Mouse (Mus musculus) heart, adult 10 weeks (tissue): ENCODE data around the gene Tgm1. TPM values are rescaled to one million over a fixed set of nuclear protein-coding genes. Genes with fewer than 3 reads are reported as not detected.

ENCODE experiments used
- polyA plus RNA-seq: library from polyadenylated mRNA; stranded (reverse); fragments of 350-450 nt; fragmentation: Illumina TruSeq; extraction: RNeasy Lipid Tissue Mini Kit (QIAGEN cat#74804); gene quantifications from one replicate; pipeline ENCODE4 v1.2.3, GENCODE M21; 2014; ENCODE audit warnings: low read depth, low replicate concordance

Tgm1 gene
- 0.21 TPM for polyA plus RNA-seq

GRCm38 (mm10) chr14:55713729-55714122 lies at the start of gene Tgm1:
Gene Tgm1 (minus strand): TSS chr14:55713926.

GRCm38 (mm10) chr14:55761163-55761562 lies 47.4 kb upstream of the Tgm1 start, which contains the start of gene Ltb4r2:
Gene Ltb4r2 (plus strand): TSS chr14:55761428.

GRCm38 (mm10) chr14:55758363-55758784 lies 44.6 kb upstream of the Tgm1 start, which contains the start of gene Cideb:
Gene Cideb (minus strand): TSS chr14:55758458.

GRCm38 (mm10) chr14:55745180-55745860 lies 31.6 kb upstream of the Tgm1 start, which contains the start of the genes Dhrs1 and Nop9:
Gene Dhrs1 (minus strand): TSS chr14:55745690.
Gene Nop9 (plus strand): TSS chr14:55745693.

GRCm38 (mm10) chr14:55721700-55722437 lies 8.1 kb upstream of the Tgm1 start, which contains the start of gene Rabggta:
Gene Rabggta (minus strand): TSS chr14:55722263.

GRCm38 (mm10) chr14:55681160-55682117 lies 32.3 kb downstream of the Tgm1 start, which contains the start of gene Tinf2:
Gene Tinf2 (minus strand): TSS chr14:55681820.

GRCm38 (mm10) chr14:55671833-55672740 lies 41.6 kb downstream of the Tgm1 start, which contains the start of the genes Gmpr2 and Nedd8:
Gene Gmpr2 (plus strand): TSS chr14:55671941.
Gene Nedd8 (minus strand): TSS chr14:55672124.

GRCm38 (mm10) chr14:55659960-55660573 lies 53.7 kb downstream of the Tgm1 start, which contains the start of gene Mdp1:
Gene Mdp1 (minus strand): TSS chr14:55660508.

Other genes with a start within 250 kb of the Tgm1 start
- gene Dhrs4, start 235.2 kb downstream of the Tgm1 start, polyA plus RNA-seq = 123 TPM
- 3.0 TPM for gene Carmil3, start 223.3 kb downstream of the Tgm1 start, polyA plus RNA-seq
- not detected for gene Cpne6, start 203.5 kb downstream of the Tgm1 start, polyA plus RNA-seq
- gene Nrl, start 188.9 kb downstream of the Tgm1 start, polyA plus RNA-seq = not detected
- gene Pck2, start 173.7 kb downstream of the Tgm1 start, polyA plus RNA-seq = 8.5 TPM
- gene Dcaf11, start 153.9 kb downstream of the Tgm1 start, polyA plus RNA-seq = 175 TPM
- gene A730061H03Rik, start 153.5 kb downstream of the Tgm1 start, polyA plus RNA-seq = not detected
- gene Fitm1, start 138.3 kb downstream of the Tgm1 start, polyA plus RNA-seq = 182 TPM
- gene Psme1, start 135.8 kb downstream of the Tgm1 start, polyA plus RNA-seq = 165 TPM
- gene Emc9, start 128.6 kb downstream of the Tgm1 start, polyA plus RNA-seq = 51.3 TPM
- gene Psme2, start 122.8 kb downstream of the Tgm1 start, polyA plus RNA-seq = 100 TPM
- gene Rnf31, start 122.2 kb downstream of the Tgm1 start, polyA plus RNA-seq = 19.4 TPM
- gene Irf9, start 110.4 kb downstream of the Tgm1 start, polyA plus RNA-seq = 17.2 TPM
- 0.26 TPM for gene Rec8, start 95.9 kb downstream of the Tgm1 start, polyA plus RNA-seq
- gene Ipo4, start 78.0 kb downstream of the Tgm1 start, polyA plus RNA-seq = 40.5 TPM
- gene Gm49378, start 76.0 kb downstream of the Tgm1 start, polyA plus RNA-seq = 2.1 TPM
- gene Tm9sf1, start 70.1 kb downstream of the Tgm1 start, polyA plus RNA-seq = 38.9 TPM
- gene Tssk4, start 63.7 kb downstream of the Tgm1 start, polyA plus RNA-seq = 0.45 TPM
- gene Mdp1, start 53.4 kb downstream of the Tgm1 start, polyA plus RNA-seq = 61.1 TPM
- gene Gmpr2, start 42.0 kb downstream of the Tgm1 start, polyA plus RNA-seq = 16.2 TPM
- gene Nedd8, start 41.8 kb downstream of the Tgm1 start, polyA plus RNA-seq = 153 TPM
- gene Tinf2, start 32.1 kb downstream of the Tgm1 start, polyA plus RNA-seq = 12.6 TPM
- 15.7 TPM for gene Rabggta, start 8.3 kb upstream of the Tgm1 start, polyA plus RNA-seq
- gene Dhrs1, start 31.8 kb upstream of the Tgm1 start, polyA plus RNA-seq = 55.4 TPM
- gene Nop9, start 31.8 kb upstream of the Tgm1 start, polyA plus RNA-seq = 10.6 TPM
- 6.6 TPM for gene Cideb, start 44.5 kb upstream of the Tgm1 start, polyA plus RNA-seq
- not detected for gene Ltb4r2, start 47.5 kb upstream of the Tgm1 start, polyA plus RNA-seq
- 0.45 TPM for gene Ltb4r1, start 52.0 kb upstream of the Tgm1 start, polyA plus RNA-seq
- 21.5 TPM for gene Adcy4, start 70.2 kb upstream of the Tgm1 start, polyA plus RNA-seq
- gene Ripk3, start 74.9 kb upstream of the Tgm1 start, polyA plus RNA-seq = 3.1 TPM
- gene Nfatc4, start 109.2 kb upstream of the Tgm1 start, polyA plus RNA-seq = 5.2 TPM
- gene Nynrin, start 140.1 kb upstream of the Tgm1 start, polyA plus RNA-seq = 3.8 TPM
- not detected for gene Cbln3, start 170.5 kb upstream of the Tgm1 start, polyA plus RNA-seq
- gene Khnyn, start 171.0 kb upstream of the Tgm1 start, polyA plus RNA-seq = 13.0 TPM
- 150 TPM for gene Sdr39u1, start 186.4 kb upstream of the Tgm1 start, polyA plus RNA-seq
- gene Cma1, start 230.7 kb upstream of the Tgm1 start, polyA plus RNA-seq = 2.4 TPM
- not detected for gene Cma2, start 237.1 kb upstream of the Tgm1 start, polyA plus RNA-seq